Comparison of ENCODE assay signal across 13 mouse cellular contexts in genomic region chr8:70719796-70720270, GRCm38 (mm10). TPM values are rescaled to one million over a fixed set of nuclear protein-coding genes. Genes with fewer than 3 reads are reported as not detected.
DNase-seq lines count a peak whose midpoint lies in the region; ATAC-seq and TF ChIP-seq lines count a peak whose summit lies in the region.
"Had no signal": no experiment of that assay in that cellular context is flagged by ENCODE, and none has a peak within 500 bp of the region (broad histone marks: within the 10 kb centered on the region; RNA-seq: fewer than 3 reads in every experiment).

No protein-coding gene starts in this region.

- no peak for TF ChIP-seq CTCF in lung, postnatal 0 days (IDR thresholded peaks at IDR 0.05)
- no peak for TF ChIP-seq CTCF in bone marrow macrophage, adult 2 months (IDR thresholded peaks at IDR 0.05; ENCODE audit: low read depth, low read length)
- TF ChIP-seq CTCF in hindbrain, postnatal 0 days (IDR thresholded peaks at IDR 0.05; ENCODE audit: low read depth): no peak

- no peaks in the 10 kb centered on the region for H3K4me1 ChIP-seq in lung, postnatal 0 days (ENCODE audit: insufficient read depth, low read depth, low read length)
- H3K4me1 ChIP-seq in bone marrow macrophage, adult 2 months (ENCODE audit: control insufficient read depth, insufficient read depth, low read length): peaks cover 12% of the 10 kb centered on the region
- H3K4me1 ChIP-seq in hindbrain, postnatal 0 days (ENCODE audit: insufficient read depth, low read length): no peaks in the 10 kb centered on the region
- H3K4me1 ChIP-seq: midbrain, embryonic 13.5 days had no signal

- WGBS in lung, postnatal 0 days: 42% methylated on average over 9 of the region's 9 CpGs
- WGBS in hindbrain, postnatal 0 days: 71% methylated on average over 9 of the region's 9 CpGs

- no peaks in the 10 kb centered on the region for H3K27me3 ChIP-seq in lung, postnatal 0 days (replicated peaks; ENCODE audit: insufficient read depth, low read length)
- H3K27me3 ChIP-seq in hindbrain, postnatal 0 days (ENCODE audit: insufficient read depth, low read length): no peaks in the 10 kb centered on the region

- no peak overlapping the region for H3K4me2 ChIP-seq in lung, postnatal 0 days (replicated peaks; ENCODE audit: low read depth, low read length)
- no peak overlapping the region for H3K4me2 ChIP-seq in hindbrain, postnatal 0 days (ENCODE audit: low read depth, low read length)
- H3K4me2 ChIP-seq: midbrain, embryonic 13.5 days had no signal

- TF ChIP-seq EP300 in lung, postnatal 0 days (IDR thresholded peaks at IDR 0.05): no peak

- no peak overlapping the region for H3K4me3 ChIP-seq in lung, postnatal 0 days (ENCODE audit: low read depth, low read length)
- H3K4me3 ChIP-seq in bone marrow macrophage, adult 2 months (ENCODE audit: insufficient read depth, low read length): peak overlapping the region; percentile 16; the same call in 1 of the 2 replicates
- no peak overlapping the region for H3K4me3 ChIP-seq in hindbrain, postnatal 0 days (ENCODE audit: low read length)
- H3K4me3 ChIP-seq: midbrain, embryonic 13.5 days had no signal

- no peak overlapping the region for H3K9ac ChIP-seq in lung, postnatal 0 days (replicated peaks; ENCODE audit: low read depth)
- H3K9ac ChIP-seq in hindbrain, postnatal 0 days (replicated peaks; ENCODE audit: low read length): no peak overlapping the region
- H3K9ac ChIP-seq: liver, embryonic 14.5 days; midbrain, embryonic 13.5 days had no signal

- TF ChIP-seq POLR2A in bone marrow macrophage, adult 2 months (IDR thresholded peaks at IDR 0.05; ENCODE audit: borderline replicate concordance, low read depth, low read length): no peak

- no peaks in the 10 kb centered on the region for H3K36me3 ChIP-seq in lung, postnatal 0 days (ENCODE audit: insufficient read depth, low read length)
- no peaks in the 10 kb centered on the region for H3K36me3 ChIP-seq in hindbrain, postnatal 0 days (ENCODE audit: insufficient read depth, low read length)
- H3K36me3 ChIP-seq: midbrain, embryonic 13.5 days had no signal

- H3K9me3 ChIP-seq in lung, postnatal 0 days (ENCODE audit: low read length): no peaks in the 10 kb centered on the region
- no peaks in the 10 kb centered on the region for H3K9me3 ChIP-seq in hindbrain, postnatal 0 days (ENCODE audit: low read length)
- H3K9me3 ChIP-seq: midbrain, embryonic 13.5 days had no signal

- ATAC-seq in lung, postnatal 0 days: no peak
- peak; percentile 66 for ATAC-seq in monocyte, adult 5-6 weeks (replicated peaks; ENCODE audit: insufficient number of reproducible peaks, low FRiP score, low TSS enrichment, poor library complexity, severe bottlenecking)
- no peak for ATAC-seq in hindbrain, postnatal 0 days
- no peak for ATAC-seq in frontal cortex, adult (ENCODE audit: low TSS enrichment)

- DNase-seq in cerebellum, adult 9-11 months: peak; percentile 37
- DNase-seq in cerebellum, postnatal 4 days (ENCODE audit: low spot score in 2 of 2): no peak
- peak; percentile 67 to 68 for DNase-seq in lung, adult 18-20 months
- no peak for DNase-seq in lung, postnatal 0 days (ENCODE audit: low spot score)
- DNase-seq in hindbrain, postnatal 0 days (ENCODE audit: low spot score): no peak
- DNase-seq: heart, postnatal 10 days had no signal

- no peak overlapping the region for H3K27ac ChIP-seq in lung, postnatal 0 days (ENCODE audit: low read length)
- peak overlapping the region; percentile 70 for H3K27ac ChIP-seq in bone marrow macrophage, adult 2 months (ENCODE audit: insufficient read depth, low read depth, low read length)
- H3K27ac ChIP-seq in hindbrain, postnatal 0 days: no peak overlapping the region
- H3K27ac ChIP-seq: liver, embryonic 14.5 days; midbrain, embryonic 13.5 days had no signal

RNA-seq across cellular contexts. Expression of gene Gm3336, which starts 1.5 kb away (rescaled TPM):
- polyA plus RNA-seq in lung, postnatal 0 days (2015; fragmentation: Nextera tagmentation; extraction: Ambion mirVana): 0.50 and 0.54 TPM in 2 replicates
- polyA plus RNA-seq in bone marrow macrophage, adult 2 months (2012; ENCODE audit: insufficient read depth, insufficient read length, missing spikeins): not detected in 2 replicates
- total RNA-seq in monocyte, adult 5-6 weeks (2017): not detected in 3 replicates
- total RNA-seq in hindbrain, postnatal 0 days (2014; rRNA removed): not detected in 2 replicates
- polyA plus RNA-seq in hindbrain, postnatal 0 days (2015; fragmentation: Nextera tagmentation; extraction: Ambion mirVana): not detected in 2 replicates
- total RNA-seq: heart, postnatal 10 days had no signal
- polyA plus RNA-seq: brain, embryonic 14.5 days; midbrain, embryonic 13.5 days; neural tube, embryonic 14.5 days had no signal

RNA-seq across cellular contexts. Expression of gene Pde4c, which starts 3.7 kb away (rescaled TPM):
- 0.93 and 2.0 TPM in 2 replicates for polyA plus RNA-seq in lung, postnatal 0 days (2015; fragmentation: Nextera tagmentation; extraction: Ambion mirVana)
- not detected in 2 replicates for polyA plus RNA-seq in bone marrow macrophage, adult 2 months (2012; ENCODE audit: insufficient read depth, insufficient read length, missing spikeins)
- total RNA-seq in monocyte, adult 5-6 weeks (2017): 0.10 to 0.19 TPM in 2 of 3 replicates, not detected in the other
- 0.26 and 0.72 TPM in 2 replicates for total RNA-seq in hindbrain, postnatal 0 days (2014; rRNA removed)
- polyA plus RNA-seq in hindbrain, postnatal 0 days (2015; fragmentation: Nextera tagmentation; extraction: Ambion mirVana): 0.20 and 0.31 TPM in 2 replicates

RNA-seq across cellular contexts. Expression of gene Iqcn, which starts 16.6 kb away (rescaled TPM):
- polyA plus RNA-seq in lung, postnatal 0 days (2015; fragmentation: Nextera tagmentation; extraction: Ambion mirVana): 0.04 and 0.07 TPM in 2 replicates
- not detected in 2 replicates for polyA plus RNA-seq in bone marrow macrophage, adult 2 months (2012; ENCODE audit: insufficient read depth, insufficient read length, missing spikeins)
- 0.67 to 0.78 TPM in 2 of 3 replicates, not detected in the other for total RNA-seq in monocyte, adult 5-6 weeks (2017)
- 0.05 and 0.18 TPM in 2 replicates for total RNA-seq in hindbrain, postnatal 0 days (2014; rRNA removed)
- polyA plus RNA-seq in hindbrain, postnatal 0 days (2015; fragmentation: Nextera tagmentation; extraction: Ambion mirVana): 0.05 and 0.08 TPM in 2 replicates
- polyA plus RNA-seq: liver, embryonic 14.5 days; neural tube, embryonic 14.5 days had no signal

RNA-seq across cellular contexts. Expression of gene Jund, which starts 21.1 kb away (rescaled TPM):
- 107 and 109 TPM in 2 replicates for polyA plus RNA-seq in lung, postnatal 0 days (2015; fragmentation: Nextera tagmentation; extraction: Ambion mirVana)
- polyA plus RNA-seq in bone marrow macrophage, adult 2 months (2012; ENCODE audit: insufficient read depth, insufficient read length, missing spikeins): 102 and 111 TPM in 2 replicates
- 131 to 182 TPM (median 168 TPM) in 3 replicates for total RNA-seq in monocyte, adult 5-6 weeks (2017)
- 486 and 650 TPM in 2 replicates for total RNA-seq in hindbrain, postnatal 0 days (2014; rRNA removed)
- polyA plus RNA-seq in hindbrain, postnatal 0 days (2015; fragmentation: Nextera tagmentation; extraction: Ambion mirVana): 90.4 and 96.3 TPM in 2 replicates

RNA-seq across cellular contexts. Expression of gene Rab3a, which starts 34.6 kb away (rescaled TPM):
- polyA plus RNA-seq in lung, postnatal 0 days (2015; fragmentation: Nextera tagmentation; extraction: Ambion mirVana): 17.6 and 28.6 TPM in 2 replicates
- 7.9 and 9.4 TPM in 2 replicates for polyA plus RNA-seq in bone marrow macrophage, adult 2 months (2012; ENCODE audit: insufficient read depth, insufficient read length, missing spikeins)
- 0.85 to 5.4 TPM (median 2.5 TPM) in 3 replicates for total RNA-seq in monocyte, adult 5-6 weeks (2017)
- total RNA-seq in hindbrain, postnatal 0 days (2014; rRNA removed): 610 and 693 TPM in 2 replicates
- 693 and 724 TPM in 2 replicates for polyA plus RNA-seq in hindbrain, postnatal 0 days (2015; fragmentation: Nextera tagmentation; extraction: Ambion mirVana)

Comparison
In these comparisons a context has a peak if more than half of its experiments do, and no peak if none do; other contexts are left out.
1. DNase-seq: peak in cerebellum, adult 9-11 months (single experiment) and lung, adult 18-20 months (2 of 2); none in cerebellum, postnatal 4 days (0 of 2), lung, postnatal 0 days (single experiment) and hindbrain, postnatal 0 days (single experiment).